Mouse (Mus musculus): ENCODE results near the gene Rab11fip5. TPM values are rescaled to one million over a fixed set of nuclear protein-coding genes. Genes with fewer than 3 reads are reported as not detected.

Gene Rab11fip5
- polyA plus RNA-seq (2016; fragmentation: Nextera tagmentation; extraction: Ambion mirVana) = 0.68 and 0.79 TPM in 2 replicates

- Histone ChIP-seq H3K9me3 (replicated peaks) (no peaks in the 10 kb centered on the region), H3K4me3 (peak within 1 kb of the TSS; percentile 66), H3K27me3 (replicated peaks) (peaks cover 28% of the 10 kb centered on the region), H3K36me3 (no peaks in the 10 kb centered on the region), H3K4me2 (peak within 1 kb of the TSS; percentile 99), H3K27ac (no peak within 1 kb of the TSS), H3K9ac (peak within 1 kb of the TSS; percentile 74), H3K4me1 (peaks cover 55% of the 10 kb centered on the region)
- ATAC-seq = peak; percentile 1; the same call in 1 of the 2 replicates
- WGBS (ENCODE audit: insufficient replicate concordance) = 5% methylated on average over 80 of the region's 80 CpGs
Measured at GRCm38 (mm10) chr6:85373951-85374733, at the start of gene Rab11fip5. Gene Rab11fip5, minus strand, starts transcription at chr6:85374634.

GRCm38 (mm10) chr6:85423836-85424379, 49.5 kb upstream of the Rab11fip5 start, which contains the start of gene Noto:
Gene Noto, plus strand, starts transcription at chr6:85423886.
- no peak within 1 kb of the TSS for H3K4me3 ChIP-seq
- H3K36me3 ChIP-seq = no peaks in the 10 kb centered on the region
- no peak within 1 kb of the TSS for H3K27ac ChIP-seq
- H3K9me3 ChIP-seq (replicated peaks) = no peaks in the 10 kb centered on the region
- WGBS (ENCODE audit: insufficient replicate concordance) = 20% methylated on average over 28 of the region's 28 CpGs
- ATAC-seq = no peak
- peak within 1 kb of the TSS; percentile 12; the same call in 1 of the 2 replicates for H3K4me2 ChIP-seq
- H3K4me1 ChIP-seq = no peaks in the 10 kb centered on the region
- no peak within 1 kb of the TSS for H3K9ac ChIP-seq
- peaks cover 78% of the 10 kb centered on the region for H3K27me3 ChIP-seq (replicated peaks)

- no peak overlapping the region for H3K4me2 ChIP-seq
- no peak overlapping the region for H3K27ac ChIP-seq
- H3K9me3 ChIP-seq (replicated peaks) = no peaks in the 10 kb centered on the region
- ATAC-seq = no peak
- H3K4me3 ChIP-seq = no peak overlapping the region
- H3K9ac ChIP-seq = no peak overlapping the region
- H3K36me3 ChIP-seq = no peaks in the 10 kb centered on the region
- WGBS (ENCODE audit: insufficient replicate concordance) = 71% methylated on average over 2 of the region's 2 CpGs
- peaks cover 50% of the 10 kb centered on the region for H3K27me3 ChIP-seq (replicated peaks)
- no peaks in the 10 kb centered on the region for H3K4me1 ChIP-seq
Measured at GRCm38 (mm10) chr6:85419150-85419549, 44.7 kb upstream of the Rab11fip5 start.

- no peaks in the 10 kb centered on the region for H3K36me3 ChIP-seq
- H3K4me1 ChIP-seq = no peaks in the 10 kb centered on the region
- peaks cover 28% of the 10 kb centered on the region; the same call in 1 of the 2 replicates for H3K27me3 ChIP-seq (replicated peaks)
- 35% methylated on average over 3 of the region's 3 CpGs for WGBS (ENCODE audit: insufficient replicate concordance)
- H3K4me2 ChIP-seq = no peak overlapping the region
- ATAC-seq = no peak
- H3K9ac ChIP-seq = no peak overlapping the region
- H3K9me3 ChIP-seq (replicated peaks) = no peaks in the 10 kb centered on the region
- no peak overlapping the region for H3K27ac ChIP-seq
- no peak overlapping the region for H3K4me3 ChIP-seq
Measured at GRCm38 (mm10) chr6:85415829-85416228, 41.4 kb upstream of the Rab11fip5 start.

GRCm38 (mm10) chr6:85410771-85411273, 36.4 kb upstream of the Rab11fip5 start:
- Histone ChIP-seq H3K9me3 (replicated peaks) (no peaks in the 10 kb centered on the region), H3K4me1 (no peaks in the 10 kb centered on the region), H3K4me3 (no peak overlapping the region), H3K9ac (no peak overlapping the region), H3K36me3 (no peaks in the 10 kb centered on the region), H3K27me3 (replicated peaks) (peaks cover 61% of the 10 kb centered on the region), H3K27ac (no peak overlapping the region), H3K4me2 (no peak overlapping the region)
- 8% methylated on average over 13 of the region's 13 CpGs for WGBS (ENCODE audit: insufficient replicate concordance)
- peak; percentile 49; the same call in 1 of the 2 replicates for ATAC-seq

- H3K4me2 ChIP-seq = peak overlapping the region; percentile 9; the same call in 1 of the 2 replicates
Measured at GRCm38 (mm10) chr6:85409003-85409402, 34.6 kb upstream of the Rab11fip5 start.

GRCm38 (mm10) chr6:85403039-85403438, 28.6 kb upstream of the Rab11fip5 start:
- Histone ChIP-seq H3K4me1 (no peaks in the 10 kb centered on the region), H3K36me3 (no peaks in the 10 kb centered on the region), H3K27ac (no peak overlapping the region), H3K4me2 (no peak overlapping the region), H3K27me3 (replicated peaks) (peaks cover 54% of the 10 kb centered on the region), H3K9ac (no peak overlapping the region), H3K9me3 (replicated peaks) (no peaks in the 10 kb centered on the region), H3K4me3 (no peak overlapping the region)
- ATAC-seq = no peak
- WGBS (ENCODE audit: insufficient replicate concordance) = 71% methylated on average over 10 of the region's 10 CpGs

More at GRCm38 (mm10) chr6:85409003-85409402, 34.6 kb upstream of the Rab11fip5 start:
- H3K4me1 ChIP-seq = no peaks in the 10 kb centered on the region
- H3K9me3 ChIP-seq (replicated peaks) = no peaks in the 10 kb centered on the region
- peaks cover 77% of the 10 kb centered on the region for H3K27me3 ChIP-seq (replicated peaks)
- no peak for ATAC-seq
- WGBS (ENCODE audit: insufficient replicate concordance) = 4% methylated on average over 31 of the region's 31 CpGs
- no peaks in the 10 kb centered on the region for H3K36me3 ChIP-seq
- H3K9ac ChIP-seq = no peak overlapping the region
- no peak overlapping the region for H3K4me3 ChIP-seq
- no peak overlapping the region for H3K27ac ChIP-seq

GRCm38 (mm10) chr6:85402613-85403012, 28.2 kb upstream of the Rab11fip5 start:
- Histone ChIP-seq H3K36me3 (no peaks in the 10 kb centered on the region), H3K27me3 (replicated peaks) (peaks cover 50% of the 10 kb centered on the region), H3K27ac (no peak overlapping the region), H3K9me3 (replicated peaks) (no peaks in the 10 kb centered on the region), H3K4me3 (no peak overlapping the region), H3K4me1 (no peaks in the 10 kb centered on the region), H3K9ac (no peak overlapping the region), H3K4me2 (no peak overlapping the region)
- no peak for ATAC-seq
- WGBS (ENCODE audit: insufficient replicate concordance) = 28% methylated on average over 2 of the region's 2 CpGs

- Histone ChIP-seq H3K9me3 (replicated peaks) (no peaks in the 10 kb centered on the region), H3K4me3 (no peak overlapping the region), H3K4me2 (no peak overlapping the region), H3K27me3 (replicated peaks) (peaks cover 27% of the 10 kb centered on the region), H3K9ac (no peak overlapping the region), H3K27ac (no peak overlapping the region), H3K36me3 (no peaks in the 10 kb centered on the region), H3K4me1 (no peaks in the 10 kb centered on the region)
- 28% methylated on average over 5 of the region's 5 CpGs for WGBS (ENCODE audit: insufficient replicate concordance)
- ATAC-seq = no peak
Measured at GRCm38 (mm10) chr6:85399715-85400114, 25.3 kb upstream of the Rab11fip5 start.

- 0% methylated on average over 1 of the region's 1 CpGs for WGBS (ENCODE audit: insufficient replicate concordance)
- Histone ChIP-seq H3K9me3 (replicated peaks) (no peaks in the 10 kb centered on the region), H3K4me1 (no peaks in the 10 kb centered on the region), H3K4me2 (no peak overlapping the region), H3K4me3 (no peak overlapping the region), H3K27ac (no peak overlapping the region), H3K36me3 (no peaks in the 10 kb centered on the region), H3K27me3 (replicated peaks) (peaks cover 27% of the 10 kb centered on the region), H3K9ac (no peak overlapping the region)
- ATAC-seq = no peak
Measured at GRCm38 (mm10) chr6:85397165-85397564, 22.7 kb upstream of the Rab11fip5 start.

- H3K9me3 ChIP-seq (replicated peaks) = no peaks in the 10 kb centered on the region
- peaks cover 19% of the 10 kb centered on the region for H3K27me3 ChIP-seq (replicated peaks)
- H3K9ac ChIP-seq = no peak overlapping the region
- H3K4me3 ChIP-seq = no peak overlapping the region
- H3K4me1 ChIP-seq = no peaks in the 10 kb centered on the region
- no peak for ATAC-seq
- no peaks in the 10 kb centered on the region for H3K36me3 ChIP-seq
- 74% methylated on average over 2 of the region's 2 CpGs for WGBS (ENCODE audit: insufficient replicate concordance)
- no peak overlapping the region for H3K4me2 ChIP-seq
- H3K27ac ChIP-seq = no peak overlapping the region
Measured at GRCm38 (mm10) chr6:85395360-85395759, 20.9 kb upstream of the Rab11fip5 start.

- Histone ChIP-seq H3K4me1 (peaks cover 10% of the 10 kb centered on the region), H3K27ac (no peak overlapping the region), H3K36me3 (no peaks in the 10 kb centered on the region), H3K9me3 (replicated peaks) (no peaks in the 10 kb centered on the region), H3K4me3 (no peak overlapping the region), H3K27me3 (replicated peaks) (peaks cover 13% of the 10 kb centered on the region), H3K9ac (no peak overlapping the region), H3K4me2 (no peak overlapping the region)
- 11% methylated on average over 6 of the region's 7 CpGs for WGBS (ENCODE audit: insufficient replicate concordance)
- no peak for ATAC-seq
Measured at GRCm38 (mm10) chr6:85391803-85392202, 17.4 kb upstream of the Rab11fip5 start.

All from liver, embryonic 12.5 days (tissue).